Comparison of ENCODE assay signal across 10 mouse cellular contexts in genomic region chr2:31435567-31435966, GRCm38 (mm10). TPM values are rescaled to one million over a fixed set of nuclear protein-coding genes. Genes with fewer than 3 reads are reported as not detected.
A peak's percentile ranks its signal among the peaks of the same experiment; 100 is the strongest.
DNase-seq lines count a peak whose midpoint lies in the region; ATAC-seq and TF ChIP-seq lines count a peak whose summit lies in the region.
"Had no signal": no experiment of that assay in that cellular context is flagged by ENCODE, and none has a peak within 500 bp of the region (broad histone marks: within the 10 kb centered on the region; RNA-seq: fewer than 3 reads in every experiment).

No protein-coding gene starts in this region.

- no peaks in the 10 kb centered on the region for H3K36me3 ChIP-seq in heart, postnatal 0 days (replicated peaks; ENCODE audit: control insufficient read depth, insufficient read depth, low read length)
- H3K36me3 ChIP-seq in heart, embryonic 12.5 days: no peaks in the 10 kb centered on the region
- H3K36me3 ChIP-seq: limb, embryonic 12.5 days; stomach, embryonic 15.5 days had no signal

- no peak overlapping the region for H3K4me2 ChIP-seq in heart, postnatal 0 days (ENCODE audit: low read depth, low read length)
- no peak overlapping the region for H3K4me2 ChIP-seq in heart, embryonic 12.5 days
- H3K4me2 ChIP-seq: limb, embryonic 12.5 days; stomach, embryonic 15.5 days had no signal

- peaks cover 6% of the 10 kb centered on the region; the same call in 1 of the 2 replicates for H3K4me1 ChIP-seq in heart, postnatal 0 days (ENCODE audit: control insufficient read depth, insufficient read depth)
- peaks cover 9% of the 10 kb centered on the region; the same call in 1 of the 2 replicates for H3K4me1 ChIP-seq in heart, embryonic 12.5 days (replicated peaks)
- H3K4me1 ChIP-seq: stomach, embryonic 15.5 days had no signal

- H3K4me3 ChIP-seq in heart, postnatal 0 days (ENCODE audit: low read depth, low read length): no peak overlapping the region
- no peak overlapping the region for H3K4me3 ChIP-seq in heart, embryonic 12.5 days
- H3K4me3 ChIP-seq: limb, embryonic 12.5 days; stomach, embryonic 15.5 days had no signal

- H3K9ac ChIP-seq in heart, postnatal 0 days (replicated peaks; ENCODE audit: low read depth, low read length): no peak overlapping the region
- no peak overlapping the region for H3K9ac ChIP-seq in heart, embryonic 12.5 days
- H3K9ac ChIP-seq: limb, embryonic 12.5 days; stomach, embryonic 15.5 days had no signal

- no peaks in the 10 kb centered on the region for H3K9me3 ChIP-seq in heart, postnatal 0 days (replicated peaks; ENCODE audit: control insufficient read depth, low read length)
- H3K9me3 ChIP-seq in heart, embryonic 12.5 days (replicated peaks): no peaks in the 10 kb centered on the region
- H3K9me3 ChIP-seq: limb, embryonic 12.5 days; stomach, embryonic 15.5 days had no signal

- no peak for ATAC-seq in heart, postnatal 0 days (ENCODE audit: insufficient read depth, low read depth)
- no peak for ATAC-seq in heart, embryonic 12.5 days (ENCODE audit: insufficient number of reproducible peaks, low FRiP score)

- no peak overlapping the region for H3K27ac ChIP-seq in heart, postnatal 0 days (ENCODE audit: low read depth)
- H3K27ac ChIP-seq in heart, embryonic 12.5 days (ENCODE audit: poor library complexity, severe bottlenecking): no peak overlapping the region
- H3K27ac ChIP-seq: limb, embryonic 12.5 days; stomach, embryonic 15.5 days had no signal

- WGBS in heart, postnatal 0 days: 36% methylated on average over 6 of the region's 6 CpGs
- 38% methylated on average over 6 of the region's 6 CpGs for WGBS in heart, embryonic 12.5 days

- H3K27me3 ChIP-seq in heart, postnatal 0 days (ENCODE audit: control insufficient read depth, insufficient read depth, low read length): 0 out of 2 replicates have a peak, but pooled peaks cover 6% of the 10 kb centered on the region
- peaks cover 30% of the 10 kb centered on the region for H3K27me3 ChIP-seq in heart, embryonic 12.5 days (replicated peaks)
- H3K27me3 ChIP-seq: limb, embryonic 12.5 days; stomach, embryonic 15.5 days had no signal

- peak; percentile 72 for TF ChIP-seq CTCF in heart, postnatal 0 days (IDR thresholded peaks at IDR 0.05; ENCODE audit: low read depth)

- TF ChIP-seq EP300 in heart, postnatal 0 days (IDR thresholded peaks at IDR 0.05; ENCODE audit: low read depth): no peak

- peak; percentile 35 for DNase-seq in heart, postnatal 0 days (ENCODE audit: low spot score)
- DNase-seq in urinary bladder, postnatal 36 days (ENCODE audit: low spot score in 2 of 2): peak; percentile 31 to 45
- no peak for DNase-seq in urinary bladder, adult 2 months (ENCODE audit: low spot score)
- peak; percentile 57 to 59 for DNase-seq in cerebellum, postnatal 10 days
- DNase-seq in kidney, adult 9 months: peak; percentile 90
- peak; percentile 52 for DNase-seq in lung, postnatal 25 days (ENCODE audit: low spot score)
- DNase-seq in yolk sac, embryonic 10.5 days (ENCODE audit: low spot score): peak; percentile 71

RNA-seq across cellular contexts. Expression of gene Ass1, which starts 34.4 kb away (rescaled TPM):
- 8.2 and 16.8 TPM in 2 replicates for total RNA-seq in heart, postnatal 0 days (2014; rRNA removed; ENCODE audit: low replicate concordance)
- 4.3 and 4.9 TPM in 2 replicates for polyA plus RNA-seq in heart, postnatal 0 days (2015; fragmentation: Nextera tagmentation; extraction: Ambion mirVana)
- 11.8 and 12.4 TPM in 2 replicates for polyA plus RNA-seq in heart, embryonic 12.5 days (2016; fragmentation: Nextera tagmentation; extraction: Ambion mirVana)
- 34.7 and 39.5 TPM in 2 replicates for polyA plus RNA-seq in urinary bladder, adult 2 months (2012; rRNA removed)
